Mouse (Mus musculus) bone marrow macrophage, adult 2 months (primary cell): Measurements from ENCODE around the gene Rbm26. TPM values are rescaled to one million over a fixed set of nuclear protein-coding genes. Genes with fewer than 3 reads are reported as not detected.

ENCODE experiments used
- H3K27ac ChIP-seq: 2 replicates; pipeline ENCODE4 v1.5.1; 2012; ENCODE audit warnings: low read depth, low read length; ENCODE audit not compliant: insufficient read depth
- H3K4me1 ChIP-seq: 2 replicates; pipeline ENCODE4 v1.6.1; 2012; ENCODE audit warnings: low read length; ENCODE audit not compliant: control insufficient read depth, insufficient read depth
- H3K4me3 ChIP-seq: 2 replicates; pipeline ENCODE4 v1.5.1; 2012; ENCODE audit warnings: mild to moderate bottlenecking, low read length, moderate library complexity; ENCODE audit not compliant: insufficient read depth
- CTCF ChIP-seq: IDR thresholded peaks from 2 replicates; pipeline ENCODE4 v1.5.1; 2012; ENCODE audit warnings: low read depth, mild to moderate bottlenecking, low read length, moderate library complexity
- POLR2A ChIP-seq: IDR thresholded peaks from 2 replicates; pipeline ENCODE4 v1.6.1; 2012; ENCODE audit warnings: mild to moderate bottlenecking, low read depth, low read length, borderline replicate concordance
- polyA plus RNA-seq: library from polyadenylated mRNA; stranded (reverse); fragments of >200 nt; gene quantifications from 2 replicates; pipeline ENCODE4 v1.2.4, GENCODE M21; 2012; ENCODE audit not compliant: missing spikeins, insufficient read depth, insufficient read length

Rbm26 gene
- polyA plus RNA-seq, 1 experiment, result 43.2 TPM

DNA sequence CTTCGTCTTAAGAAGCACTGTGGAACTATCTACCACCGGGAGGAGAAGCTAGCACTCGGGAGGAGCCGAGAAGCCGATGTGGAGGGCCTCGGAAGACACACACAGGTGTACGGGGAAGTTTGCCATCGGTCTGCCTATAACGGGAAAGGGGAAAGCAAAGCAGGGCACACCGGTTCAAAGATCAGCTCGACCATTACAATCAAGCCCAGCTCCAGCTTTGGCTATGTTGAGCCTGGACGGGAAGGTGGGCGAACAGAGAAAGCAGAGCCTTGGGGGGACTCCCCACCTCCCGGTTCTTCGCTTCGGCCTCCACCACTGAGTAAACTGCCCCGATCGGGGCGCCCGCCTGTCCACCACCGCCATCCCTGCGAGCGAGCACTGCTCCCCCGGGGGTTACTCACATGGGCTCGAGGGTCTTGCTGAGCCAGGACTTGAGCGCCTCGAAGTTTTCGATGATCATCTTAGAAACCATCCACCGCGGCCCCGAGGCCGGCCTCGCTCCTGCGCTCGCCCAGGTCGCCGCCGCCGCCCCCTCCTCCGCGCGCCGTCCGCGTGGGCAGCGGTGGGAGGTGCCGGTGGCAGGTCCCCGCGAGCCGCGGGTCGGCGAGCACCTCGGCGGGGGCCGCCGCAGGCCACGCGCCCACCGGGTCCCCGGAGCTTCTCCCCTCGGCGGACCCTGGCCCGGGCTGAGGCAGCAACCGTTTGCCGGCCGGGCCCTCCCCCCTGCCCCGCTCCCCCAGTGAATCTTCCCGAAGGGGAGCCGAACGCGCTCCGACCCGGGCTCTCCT, 552 bp downstream of the Rbm26 start:
- TF ChIP-seq CTCF (no peak), POLR2A (no peak)
- Histone ChIP-seq H3K4me1 (peaks cover 18% of the 10 kb centered on the region), H3K4me3 (peak overlapping the region; percentile 95), H3K27ac (peak overlapping the region; percentile 66)

DNA sequence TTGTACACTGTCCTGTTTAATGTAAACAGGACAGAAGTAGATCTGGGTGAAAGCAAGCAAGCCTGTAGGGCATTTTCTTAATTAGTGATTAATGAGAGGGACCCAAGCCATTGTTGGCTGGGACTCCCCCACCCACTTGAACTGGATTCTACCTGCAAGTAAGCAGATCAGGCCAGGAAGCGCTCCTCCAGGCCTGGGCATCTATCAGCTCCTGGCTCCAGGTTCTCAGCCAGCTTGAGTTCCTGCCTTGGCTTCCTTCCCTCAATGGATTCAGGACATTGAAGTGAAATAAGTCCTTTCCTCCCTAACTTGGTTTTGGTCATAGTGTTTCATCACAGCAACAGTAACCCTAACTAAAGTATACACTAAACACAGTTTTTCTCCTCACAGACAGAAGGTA, 9.9 kb downstream of the Rbm26 start:
- no peak overlapping the region for H3K4me3 ChIP-seq
- H3K4me1 ChIP-seq, result peaks cover 13% of the 10 kb centered on the region
- no peak overlapping the region for H3K27ac ChIP-seq
- TF ChIP-seq POLR2A, result no peak
- no peak for TF ChIP-seq CTCF

DNA sequence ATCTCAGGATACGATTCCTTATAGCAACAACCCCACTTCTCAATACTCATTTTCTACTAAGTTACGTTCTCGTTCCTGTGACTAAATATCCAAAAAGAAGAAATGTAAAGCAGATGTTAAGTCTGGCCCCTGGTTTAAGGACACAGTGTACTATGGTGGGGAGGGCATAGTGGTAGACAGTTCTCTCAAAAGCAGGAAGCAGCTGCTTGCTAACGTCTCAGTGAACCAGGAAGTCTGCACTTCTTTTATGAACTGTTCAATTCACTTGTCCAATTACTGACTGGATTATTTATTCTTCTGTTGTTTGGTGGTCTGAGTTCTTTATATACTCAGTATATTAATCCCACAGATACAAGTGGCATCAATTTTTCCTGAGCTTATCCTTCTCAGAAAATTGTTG, 12.3 kb downstream of the Rbm26 start:
- H3K27ac ChIP-seq, result no peak overlapping the region
- TF ChIP-seq CTCF (no peak), POLR2A (no peak)
- peaks cover 13% of the 10 kb centered on the region for H3K4me1 ChIP-seq
- H3K4me3 ChIP-seq, result no peak overlapping the region

DNA sequence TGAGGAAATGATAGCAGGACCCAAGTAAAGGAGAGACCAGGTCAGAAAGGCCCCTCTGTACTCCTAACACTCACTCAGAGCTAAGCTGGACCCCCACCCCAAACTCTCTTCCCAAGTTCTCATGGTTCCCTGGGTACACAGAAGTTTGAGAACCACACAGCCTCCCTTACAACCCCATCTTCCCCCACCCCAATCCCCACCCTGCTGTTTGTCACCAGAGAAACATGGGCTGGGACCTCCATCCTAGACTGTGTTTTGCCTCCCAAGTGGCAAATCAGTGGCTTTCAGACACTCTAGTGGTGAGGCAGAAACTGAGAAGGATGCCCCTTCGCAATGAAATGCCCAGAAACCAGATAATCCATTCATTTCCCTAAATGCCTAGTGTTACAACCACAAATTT, 15.8 kb downstream of the Rbm26 start:
- peaks cover 11% of the 10 kb centered on the region for H3K4me1 ChIP-seq
- H3K27ac ChIP-seq, result no peak overlapping the region
- H3K4me3 ChIP-seq, result no peak overlapping the region
- TF ChIP-seq POLR2A (no peak), CTCF (no peak)

DNA sequence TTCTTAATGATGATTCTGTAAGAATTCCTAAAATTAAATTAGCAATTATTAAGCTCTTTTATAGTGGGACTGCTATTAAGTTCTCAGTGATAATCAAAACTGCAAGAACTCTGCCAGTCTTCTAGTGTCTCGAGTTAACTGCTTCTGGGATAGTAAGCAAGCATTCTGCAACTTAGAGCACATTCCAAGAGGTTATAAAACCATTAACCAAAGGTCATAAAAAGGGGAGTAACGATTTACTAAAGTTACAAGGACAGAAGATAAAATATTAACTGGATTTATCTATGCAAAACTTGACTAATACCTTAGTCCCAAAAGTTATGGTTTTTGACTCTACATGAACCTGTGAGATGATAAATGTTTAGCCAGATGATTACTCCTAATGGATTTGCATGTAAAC, 18.6 kb downstream of the Rbm26 start:
- Histone ChIP-seq H3K4me3 (no peak overlapping the region), H3K4me1 (peaks cover 7% of the 10 kb centered on the region), H3K27ac (no peak overlapping the region)
- no peak for TF ChIP-seq CTCF
- no peak for TF ChIP-seq POLR2A

DNA sequence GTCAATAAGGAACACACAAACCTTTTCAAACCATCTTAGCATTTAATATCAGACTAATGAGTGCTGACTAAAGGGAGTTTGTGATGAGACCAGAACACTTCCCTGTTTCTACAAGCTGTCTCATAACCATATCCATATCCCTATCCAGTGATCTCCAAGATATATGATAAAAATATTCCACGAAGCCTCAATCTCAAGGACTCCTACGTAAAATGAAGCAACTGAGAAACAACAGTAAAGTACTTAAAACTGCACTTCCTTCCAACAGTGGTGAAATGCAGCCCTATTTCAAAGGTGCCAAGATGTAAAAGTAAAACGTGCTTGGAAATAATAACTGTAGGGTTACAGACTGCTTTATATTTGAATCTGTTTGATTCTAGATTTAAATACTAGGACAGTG, 43.1 kb downstream of the Rbm26 start:
- Histone ChIP-seq H3K27ac (no peak overlapping the region), H3K4me3 (no peak overlapping the region), H3K4me1 (no peaks in the 10 kb centered on the region)
- TF ChIP-seq CTCF, result no peak
- TF ChIP-seq POLR2A, result no peak

DNA sequence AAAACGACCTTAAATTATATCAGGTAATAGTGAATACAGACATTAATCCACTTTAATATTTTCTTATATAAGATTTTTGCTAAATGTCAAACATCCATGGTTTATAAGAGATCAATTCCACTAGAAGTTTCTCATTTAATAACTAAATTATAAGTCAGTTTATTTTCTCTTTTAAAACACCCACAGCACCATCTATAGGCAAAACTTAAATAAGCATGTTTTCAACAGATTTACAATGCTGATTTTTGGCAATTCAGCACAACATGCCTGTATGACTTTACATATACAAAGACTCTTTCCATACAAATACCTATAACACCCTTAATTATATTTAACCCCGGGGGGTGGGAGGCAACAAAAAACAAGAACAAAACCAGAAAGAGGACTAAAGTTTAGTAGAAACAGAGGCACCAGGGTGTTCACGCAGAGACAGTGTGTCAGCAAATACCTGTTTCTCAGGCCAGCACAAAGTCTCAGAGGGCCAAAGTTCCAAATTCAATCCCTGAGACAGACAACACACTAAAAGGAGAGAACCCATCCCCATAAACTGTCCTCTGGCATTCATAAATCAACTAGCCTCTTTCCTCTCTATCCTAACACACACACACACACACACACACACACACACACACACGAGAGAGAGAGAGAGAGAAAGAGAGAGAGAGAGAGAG, 49.3 kb downstream of the Rbm26 start:
- TF ChIP-seq POLR2A (no peak), CTCF (no peak)
- no peaks in the 10 kb centered on the region for H3K4me1 ChIP-seq
- no peak overlapping the region for H3K4me3 ChIP-seq
- H3K27ac ChIP-seq, result no peak overlapping the region

DNA sequence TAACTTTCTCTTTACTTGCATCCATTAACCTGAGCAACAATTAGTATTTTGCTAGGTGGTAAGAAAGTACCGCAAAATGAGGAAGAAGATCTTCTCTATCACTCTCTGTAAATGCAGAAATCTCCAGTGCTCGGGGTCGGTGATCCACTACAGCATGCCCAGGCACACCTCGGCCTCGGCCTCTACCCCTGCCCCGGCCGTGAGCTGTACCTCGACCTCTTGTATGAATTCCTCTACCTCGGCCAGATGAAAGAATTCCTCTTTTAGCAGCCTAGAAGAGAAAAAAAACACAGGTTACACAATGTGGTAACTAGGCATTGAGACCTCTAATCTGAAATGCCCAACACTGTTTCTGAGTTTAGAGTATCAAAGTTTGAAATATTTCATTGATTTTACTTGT, 52.6 kb downstream of the Rbm26 start:
- H3K4me3 ChIP-seq, result no peak overlapping the region
- TF ChIP-seq POLR2A, result no peak
- no peak for TF ChIP-seq CTCF
- no peak overlapping the region for H3K27ac ChIP-seq
- H3K4me1 ChIP-seq, result no peaks in the 10 kb centered on the region

DNA sequence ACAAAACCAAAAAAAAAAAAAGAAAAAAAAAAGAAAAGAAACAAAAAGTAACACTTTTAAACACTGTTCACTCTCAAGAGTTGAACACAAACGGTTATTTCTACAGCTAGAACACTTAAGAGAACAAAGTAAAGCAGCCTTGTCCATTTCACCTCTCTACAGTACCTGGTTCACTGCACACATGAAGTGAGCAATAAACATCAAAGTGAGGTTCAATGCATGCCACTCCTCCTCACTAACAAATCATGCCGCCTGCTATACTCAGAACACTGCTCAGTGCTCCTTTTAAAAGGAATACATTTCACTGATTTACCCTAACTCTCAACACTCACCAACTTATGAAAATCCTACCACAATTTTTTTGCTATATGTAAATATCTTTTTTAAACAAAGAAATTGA, 61.7 kb downstream of the Rbm26 start:
- TF ChIP-seq POLR2A (no peak), CTCF (no peak)
- H3K4me1 ChIP-seq, result no peaks in the 10 kb centered on the region
- H3K4me3 ChIP-seq, result no peak overlapping the region
- no peak overlapping the region for H3K27ac ChIP-seq

DNA sequence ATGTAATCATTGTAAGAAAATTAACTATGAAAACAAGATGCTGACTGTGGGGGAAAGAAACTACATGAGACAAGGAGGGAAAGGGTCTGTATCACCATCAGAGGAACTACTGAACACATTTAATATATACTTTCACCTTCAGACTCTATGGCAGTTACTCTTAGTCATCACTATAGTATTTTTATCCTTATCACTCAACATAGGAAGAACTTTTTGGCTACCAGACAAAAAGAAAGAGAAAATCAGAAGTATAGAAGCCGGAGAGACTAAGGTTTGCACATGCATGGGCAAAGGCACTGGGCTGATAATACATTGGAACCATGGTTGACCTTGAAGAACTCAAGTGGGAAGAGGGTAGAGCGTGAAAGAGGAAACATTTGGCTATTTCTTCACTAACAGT, 70.9 kb downstream of the Rbm26 start:
- no peak overlapping the region for H3K27ac ChIP-seq
- TF ChIP-seq POLR2A (no peak), CTCF (no peak)
- H3K4me1 ChIP-seq, result no peaks in the 10 kb centered on the region
- no peak overlapping the region for H3K4me3 ChIP-seq
